Mouse (Mus musculus) liver, adult 2 months (tissue): ENCODE measurements around the gene Gabpa.

Experiments used
- CTCF ChIP-seq: fragments of 200-500 bp; IDR thresholded peaks from 2 replicates; pipeline ENCODE4 v1.5.1; 2011; ENCODE audit warnings: low read depth, low read length, control low read depth
- POLR2A ChIP-seq: fragments of 200-500 bp; IDR thresholded peaks from 2 replicates; pipeline ENCODE4 v1.6.1; 2011; ENCODE audit warnings: low read length, control low read depth; ENCODE audit not compliant: insufficient read depth; ENCODE audit errors: extremely low read depth

DNA sequence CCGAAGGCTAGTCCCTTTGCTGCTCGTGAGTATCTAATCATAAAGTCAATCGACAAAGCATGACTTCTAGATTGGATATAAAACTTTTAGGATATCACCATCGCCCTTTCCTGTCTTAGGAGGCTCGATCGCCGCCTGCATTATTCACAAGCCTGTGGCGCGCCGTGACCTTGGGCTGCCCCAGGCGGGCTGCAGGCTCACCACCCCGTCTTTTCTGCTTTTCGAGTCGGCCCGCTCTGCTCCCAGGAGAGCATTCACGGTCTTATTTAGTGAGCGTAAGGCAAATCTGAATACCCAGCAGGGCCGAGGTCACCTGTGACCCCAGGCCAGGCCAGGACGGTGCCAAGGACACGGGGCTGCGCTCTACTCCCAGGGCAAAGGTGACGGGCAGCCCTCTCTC lies 381 bp upstream of the Gabpa start:
- TF ChIP-seq CTCF (no peak), POLR2A (no peak)
